Mouse (Mus musculus) brown adipose tissue, adult 24 weeks (tissue): Measurements from ENCODE around the gene Ddah1. TPM values are rescaled to one million over a fixed set of nuclear protein-coding genes. Genes with fewer than 3 reads are reported as not detected.

Experiments
- H3K27ac ChIP-seq: fragments of 200-500 bp; replicated peaks from 2 replicates; pipeline ENCODE4 v1.5.1; 2012; ENCODE audit warnings: low read depth, mild to moderate bottlenecking, low read length
- H3K4me1 ChIP-seq: fragments of 200-500 bp; 2 replicates; pipeline ENCODE4 v1.6.1; 2012; ENCODE audit warnings: low read length, mixed read lengths; ENCODE audit not compliant: control insufficient read depth, insufficient read depth, insufficient read length
- H3K4me3 ChIP-seq: fragments of 200-500 bp; 2 replicates; pipeline ENCODE4 v1.5.1; 2012; ENCODE audit warnings: low read depth, mild to moderate bottlenecking, low read length, moderate library complexity; ENCODE audit not compliant: insufficient read depth
- polyA plus RNA-seq: library from polyadenylated mRNA; stranded (reverse); fragments of >200 nt; gene quantifications from 2 replicates; pipeline ENCODE4 v1.2.4, GENCODE M21; 2012; ENCODE audit not compliant: missing spikeins, insufficient read depth, insufficient read length

Ddah1 gene
- polyA plus RNA-seq, 1 experiment, result 0.59 TPM

DNA sequence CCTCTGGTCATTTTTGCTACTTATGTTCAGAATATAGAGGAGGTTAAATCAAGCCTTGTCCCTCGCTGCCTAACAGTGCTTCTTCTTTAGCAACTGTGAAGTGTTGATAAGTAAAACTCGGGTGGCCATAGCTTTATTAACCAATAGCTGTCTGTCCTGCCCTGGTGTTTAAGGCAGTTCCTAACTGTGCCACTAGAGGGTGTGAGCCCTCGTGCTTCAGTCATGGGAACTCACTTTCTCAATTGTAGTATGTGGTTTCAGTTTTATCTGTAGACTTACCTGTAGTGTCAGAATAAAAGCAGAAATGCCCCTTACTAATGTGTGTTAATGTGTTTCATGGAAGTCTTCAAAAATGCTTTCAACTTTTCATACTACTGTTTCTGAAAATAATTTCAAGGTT lies 183.5 kb downstream of the Ddah1 start:
- H3K27ac ChIP-seq, result no peak overlapping the region
- peaks cover 12% of the 10 kb centered on the region for H3K4me1 ChIP-seq
- no peak overlapping the region for H3K4me3 ChIP-seq

Other genes with a start within 250 kb of the Ddah1 start
- gene Znhit6, start 182.5 kb upstream of the Ddah1 start, polyA plus RNA-seq, result 10.5 and 11.6 TPM in 2 replicates
- gene Ccn1, start 108.7 kb upstream of the Ddah1 start, polyA plus RNA-seq, result 24.6 and 51.6 TPM in 2 replicates
- 14.5 and 17.8 TPM in 2 replicates for gene Bcl10, start 164.1 kb downstream of the Ddah1 start, polyA plus RNA-seq
- gene 2410004B18Rik, start 179.3 kb downstream of the Ddah1 start, polyA plus RNA-seq, result 18.1 and 19.4 TPM in 2 replicates
- 4.4 and 4.5 TPM in 2 replicates for gene Syde2, start 229.2 kb downstream of the Ddah1 start, polyA plus RNA-seq